Mouse (Mus musculus) CH12F3 (cell line): ENCODE measurements around the gene Gon4l.

ENCODE experiments used
- in situ Hi-C: fragments of 300-500 bp; cut with MboI; formaldehyde crosslinking; loops from 2 replicates; pipeline ENCODE4 v1.14.3; 2020; ENCODE audit warnings: low sequenced_read_pairs

The Gon4l gene

DNA sequence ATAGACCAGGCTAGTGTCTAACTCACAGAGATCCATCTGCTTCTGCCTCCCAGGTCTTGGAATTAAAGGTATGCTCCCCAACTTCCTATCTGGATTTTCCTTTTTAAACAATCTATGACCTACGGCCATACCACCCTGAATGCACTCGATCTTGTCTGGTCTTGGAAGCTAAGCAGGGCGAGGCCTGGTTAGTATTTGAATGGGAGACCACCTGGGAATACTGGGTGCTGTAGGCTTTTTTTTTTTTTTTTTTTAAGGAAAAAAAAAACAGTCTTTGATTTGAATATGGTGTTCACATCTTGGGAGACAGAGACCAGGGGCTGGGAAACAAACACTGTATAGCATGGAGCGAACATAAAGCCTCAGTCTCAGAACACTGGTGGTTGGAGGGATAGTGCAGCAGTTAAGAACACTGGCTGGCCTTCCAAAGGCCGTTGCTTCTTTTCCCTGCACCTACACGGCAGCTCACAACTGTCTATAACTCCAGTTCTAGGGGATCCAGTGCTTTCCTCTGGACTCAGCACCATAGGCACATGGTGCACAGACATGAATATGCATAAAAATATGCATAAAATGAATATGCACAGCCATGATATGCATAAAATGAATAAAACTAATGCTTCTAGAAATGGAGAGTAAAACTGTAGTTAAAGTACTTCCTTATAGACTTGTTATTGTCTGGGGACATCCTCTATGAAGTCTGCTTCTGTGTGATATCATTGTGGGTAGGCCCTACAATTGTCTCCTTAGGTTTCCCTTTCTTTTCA lies 71.5 kb downstream of the Gon4l start:
- in situ Hi-C loops: no loop called here

DNA sequence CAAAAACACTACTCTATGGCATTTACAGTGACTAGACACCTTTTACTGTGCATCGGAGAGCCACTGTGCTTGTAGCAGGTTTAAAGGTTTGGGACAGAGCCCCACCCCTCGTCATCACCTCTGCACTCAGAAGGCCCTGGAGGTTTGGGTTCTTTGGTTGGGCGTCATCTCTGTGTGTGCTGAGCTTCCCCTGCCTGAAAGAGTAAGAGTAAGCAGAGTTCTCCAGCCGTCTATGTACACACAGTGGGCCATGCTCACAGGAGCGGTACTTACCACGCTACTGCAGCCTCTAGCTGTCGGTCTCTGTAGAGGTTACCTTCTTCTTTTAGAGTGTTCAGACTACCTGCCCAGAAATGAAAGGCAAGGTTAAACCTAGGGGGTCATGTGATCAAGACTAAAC lies 77.6 kb downstream of the Gon4l start:
- in situ Hi-C loops: no loop called here

GRCm38 (mm10) chr3:88913511-88914383 lies 78.7 kb downstream of the Gon4l start, which contains the start of gene Msto1:
Msto1 (minus strand) TSS chr3:88913999.
- in situ Hi-C loops: no loop called here

GRCm38 (mm10) chr3:88914384-88914810 lies 79.4 kb downstream of the Gon4l start:
- in situ Hi-C loops: no loop called here

GRCm38 (mm10) chr3:88918981-88919380 lies 84.0 kb downstream of the Gon4l start:
- in situ Hi-C loops: no loop called here

DNA sequence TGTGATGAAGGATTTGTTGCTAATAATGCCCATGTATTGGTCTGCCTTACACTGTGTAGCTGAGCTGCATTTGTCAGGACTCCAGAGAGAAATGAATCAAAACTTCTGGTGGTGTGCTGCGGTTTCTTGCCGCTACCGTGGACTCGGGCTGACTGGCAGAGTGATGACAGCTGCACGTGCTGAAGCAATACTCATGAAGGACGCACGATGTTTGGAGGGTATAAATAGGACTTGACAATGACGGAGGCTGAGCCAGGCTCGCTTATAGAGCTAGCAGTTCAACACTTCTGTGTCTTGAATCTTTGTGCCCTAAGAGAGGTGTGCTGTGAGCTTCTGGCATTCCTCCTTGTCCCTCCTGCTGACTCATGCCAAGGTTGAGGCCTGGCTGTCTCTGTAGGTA lies 86.4 kb downstream of the Gon4l start:
- in situ Hi-C loops: no loop called here

DNA sequence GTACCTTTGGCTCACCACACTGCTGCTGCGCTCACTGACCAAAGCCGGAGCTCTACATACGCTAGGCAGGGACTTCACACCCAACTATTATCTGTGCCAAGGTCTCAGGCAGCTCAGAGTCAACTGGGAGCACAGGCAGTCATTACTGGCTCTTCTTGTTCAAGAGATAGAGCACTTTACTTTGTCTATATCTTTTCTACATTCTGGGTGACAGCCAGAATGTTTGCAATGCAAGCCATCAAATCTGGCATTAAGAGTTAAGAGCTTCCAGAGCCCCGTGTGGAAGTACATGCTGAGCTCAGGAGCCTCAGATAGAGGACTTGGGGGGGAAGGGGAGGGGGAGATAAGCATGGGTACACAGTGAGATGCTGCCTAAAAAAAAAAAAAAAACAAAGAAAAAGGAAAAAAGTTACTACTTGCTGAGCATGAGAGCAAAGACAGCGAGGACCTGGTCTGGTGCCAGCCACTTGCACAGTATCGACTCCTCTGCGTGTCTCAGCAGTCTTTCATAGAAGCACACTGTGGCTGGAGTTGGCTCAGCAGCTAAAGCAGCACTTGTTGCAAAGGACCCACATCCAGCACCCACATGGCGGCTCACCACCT lies 89.1 kb downstream of the Gon4l start:
- in situ Hi-C loops: no loop called here

DNA sequence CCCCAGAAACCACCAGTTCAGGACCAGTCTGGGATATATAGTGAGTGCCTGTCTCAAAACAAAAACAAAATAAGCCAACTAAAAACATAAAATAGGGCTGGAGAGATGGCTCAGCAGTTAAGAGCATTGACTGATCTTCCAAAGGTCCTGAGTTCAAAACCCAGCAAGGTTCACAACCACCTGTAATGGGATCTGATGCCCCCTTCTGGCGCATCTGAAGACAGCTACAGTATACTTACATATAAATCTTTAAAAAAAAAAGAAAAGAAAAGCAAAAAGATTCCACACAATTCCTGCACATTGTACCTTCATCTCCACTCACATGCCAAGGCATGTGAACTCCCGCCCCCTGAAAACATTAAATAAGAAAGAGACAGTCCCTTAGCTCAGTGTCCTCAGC lies 90.6 kb downstream of the Gon4l start:
- in situ Hi-C loops: no loop called here

DNA sequence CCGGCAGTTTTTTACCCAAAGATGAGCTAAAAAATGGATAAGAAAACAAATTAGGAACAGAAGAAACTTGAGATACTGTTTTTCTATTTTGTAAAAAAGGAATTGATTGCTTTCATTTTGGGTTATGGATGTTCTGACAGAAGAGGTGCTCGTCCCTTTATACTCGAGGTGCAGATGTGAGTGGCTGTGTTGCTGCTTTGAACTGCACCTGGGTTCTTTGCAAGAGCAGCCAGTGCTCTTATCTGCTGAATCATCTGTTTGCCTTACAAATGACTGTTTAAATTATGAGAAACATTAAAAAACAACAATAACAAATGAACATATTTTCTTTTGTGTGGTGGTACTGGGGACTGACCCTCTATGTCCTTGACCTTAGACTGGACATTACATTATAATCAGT lies 94.5 kb downstream of the Gon4l start:
- in situ Hi-C loops: no loop called here

GRCm38 (mm10) chr3:88939071-88939470 lies 104.0 kb downstream of the Gon4l start:
- in situ Hi-C loops: no loop called here

DNA sequence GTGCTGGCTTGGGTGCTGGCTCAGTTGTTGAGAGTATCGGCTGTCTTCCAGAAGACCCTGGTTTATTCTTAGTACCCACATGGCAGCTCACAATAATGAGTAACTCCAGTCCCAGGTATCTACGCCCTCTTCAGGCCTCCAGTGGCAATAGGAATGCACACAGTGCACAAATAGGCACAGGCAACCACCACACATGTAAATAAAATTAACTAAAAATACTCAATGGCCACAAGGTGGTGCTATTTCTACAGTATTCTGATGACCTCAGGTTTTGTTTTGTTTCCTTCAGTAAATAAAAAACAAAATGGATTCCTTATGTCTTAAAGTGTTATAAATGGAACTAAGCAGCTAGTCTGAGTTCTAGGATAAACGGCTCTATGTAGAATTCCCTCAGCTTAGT lies 104.7 kb downstream of the Gon4l start:
- in situ Hi-C loops: no loop called here

- in situ Hi-C loops: no loop called here
Measured at GRCm38 (mm10) chr3:88942316-88942880, 107.4 kb downstream of the Gon4l start.

DNA sequence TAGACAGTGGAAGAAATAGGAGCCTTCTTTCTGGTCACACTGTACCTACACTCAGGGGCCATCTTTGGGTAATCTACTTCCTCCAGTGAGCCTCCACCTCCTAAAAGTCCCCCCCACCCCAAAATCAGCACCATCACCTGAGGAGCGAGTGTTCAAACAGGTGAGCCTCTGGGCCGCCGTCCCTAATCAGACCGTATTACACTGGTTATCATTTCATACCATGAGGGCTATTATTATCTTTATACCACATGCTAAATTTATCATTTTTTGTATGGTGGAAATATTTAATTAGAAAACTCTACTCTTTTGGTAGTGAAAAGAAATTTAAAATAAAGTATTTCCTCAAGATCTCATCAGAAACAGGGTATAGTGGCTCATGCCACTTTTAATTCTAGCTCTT lies 109.1 kb downstream of the Gon4l start:
- in situ Hi-C loops: no loop called here

- in situ Hi-C loops: no loop called here
Measured at GRCm38 (mm10) chr3:88949786-88950575, 115.0 kb downstream of the Gon4l start.

GRCm38 (mm10) chr3:88950576-88951326 lies 115.7 kb downstream of the Gon4l start, which contains the start of the genes Ash1l and Dap3:
Ash1l (plus strand) TSS chr3:88950622.
Dap3 (minus strand) TSS chr3:88951181.
- in situ Hi-C loops: no loop called here

GRCm38 (mm10) chr3:88951327-88951800 lies 116.3 kb downstream of the Gon4l start:
- in situ Hi-C loops: no loop called here

GRCm38 (mm10) chr3:88953246-88953645 lies 118.2 kb downstream of the Gon4l start:
- in situ Hi-C loops: no loop called here

- in situ Hi-C loops: no loop called here
Measured at GRCm38 (mm10) chr3:88953736-88954135, 118.7 kb downstream of the Gon4l start.
